Mouse (Mus musculus) heart, adult 2 months (tissue): ENCODE measurements around the gene Oprm1. TPM values are rescaled to one million over a fixed set of nuclear protein-coding genes. Genes with fewer than 3 reads are reported as not detected.

Source experiments
- DNase-seq, 2 experiments: peaks; one replicate each; pipeline ENCODE4 v3.0.0; 2021
- H3K27ac ChIP-seq: fragments of 200-600 bp; 2 replicates; pipeline ENCODE4 v1.8.1; 2022
- H3K27me3 ChIP-seq: fragments of 200-500 bp; 2 replicates; pipeline ENCODE4 v1.6.1; 2012; ENCODE audit warnings: mild to moderate bottlenecking, low read length, inconsistent platforms, mixed read lengths; ENCODE audit not compliant: control insufficient read depth, insufficient read depth
- H3K36me3 ChIP-seq: fragments of 200-500 bp; 2 replicates; pipeline ENCODE4 v1.6.1; 2012; ENCODE audit warnings: low read length, inconsistent platforms; ENCODE audit not compliant: control insufficient read depth, insufficient read depth
- H3K4me1 ChIP-seq: fragments of 200-500 bp; 2 replicates; pipeline ENCODE4 v1.6.1; 2011; ENCODE audit warnings: low read length; ENCODE audit not compliant: control insufficient read depth, insufficient read depth
- H3K4me3 ChIP-seq: fragments of 200-600 bp; 2 replicates; pipeline ENCODE4 v1.8.1; 2022
- H3K79me2 ChIP-seq: fragments of 200-500 bp; replicated peaks from 2 replicates; pipeline ENCODE4 v1.6.1; 2012; ENCODE audit warnings: mild to moderate bottlenecking, inconsistent platforms, low read length, moderate library complexity, mixed read lengths; ENCODE audit not compliant: control insufficient read depth, insufficient read depth
- H3K9ac ChIP-seq: fragments of 200-500 bp; 2 replicates; pipeline ENCODE4 v1.6.1; 2012; ENCODE audit warnings: low read depth, mild to moderate bottlenecking, control low read depth, inconsistent platforms, low read length, mixed read lengths
- CTCF ChIP-seq: fragments of 200-600 bp; IDR thresholded peaks from 2 replicates; pipeline ENCODE4 v1.8.1; 2022; ENCODE audit warnings: antibody characterized with exemption, mild to moderate bottlenecking, moderate library complexity
- EP300 ChIP-seq: fragments of 200-500 bp; IDR thresholded peaks from 2 replicates; pipeline ENCODE4 v1.6.1; 2011; ENCODE audit warnings: low read depth, low read length, control low read depth; ENCODE audit not compliant: insufficient read depth
- POLR2A ChIP-seq: fragments of 200-500 bp; IDR thresholded peaks from 2 replicates; pipeline ENCODE4 v1.6.1; 2011; ENCODE audit warnings: mild to moderate bottlenecking, low read depth, low read length, control low read depth; ENCODE audit not compliant: insufficient read depth
- WGBS: fragments of 180-500 bp; shearing (Covaris S2); methylation state at CpG from one replicate; pipeline ENCODE4 v1.1.7; 2018; 5-methylcytosine and 5-hydroxymethylcytosine counted together
- intact Hi-C: fragments of 180-260 bp; cut with DNase I; formaldehyde crosslinking; loops from one replicate; pipeline ENCODE4 v1.15.1; 2025
- polyA plus RNA-seq: library from polyadenylated mRNA; depleted of rRNA; stranded (reverse); fragments of >200 nt; gene quantifications from 2 replicates; pipeline ENCODE4 v1.2.3, GENCODE M21; 2012
- total RNA-seq, 2 experiments: library from RNA; stranded (reverse); gene quantifications; 2 replicates each; pipeline ENCODE4 v1.2.3; 2021

The Oprm1 gene
- total and polyA plus RNA-seq, 3 experiments, result not detected

DNA sequence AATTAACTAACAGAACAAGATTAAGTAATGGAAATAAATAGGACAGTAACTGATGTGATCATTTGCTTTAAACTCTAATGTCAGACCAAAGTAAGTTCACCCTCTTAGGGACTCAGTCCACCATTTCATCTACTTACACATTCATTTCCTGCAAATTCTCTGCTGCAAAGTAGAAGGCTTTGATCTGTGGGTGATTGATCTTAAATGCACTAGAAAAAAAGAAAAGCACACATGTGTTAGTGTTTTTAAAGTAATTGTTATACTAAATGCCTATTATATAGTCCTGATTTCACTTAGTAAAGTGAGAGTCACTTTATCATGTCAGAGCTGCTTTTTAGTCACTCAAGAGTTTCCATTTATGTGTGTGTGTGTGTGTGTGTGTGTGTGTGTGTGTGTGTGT is 196.2 kb downstream of the Oprm1 start:
- H3K4me1 ChIP-seq, result no peaks in the 10 kb centered on the region
- intact Hi-C loops, result no loop called here

DNA sequence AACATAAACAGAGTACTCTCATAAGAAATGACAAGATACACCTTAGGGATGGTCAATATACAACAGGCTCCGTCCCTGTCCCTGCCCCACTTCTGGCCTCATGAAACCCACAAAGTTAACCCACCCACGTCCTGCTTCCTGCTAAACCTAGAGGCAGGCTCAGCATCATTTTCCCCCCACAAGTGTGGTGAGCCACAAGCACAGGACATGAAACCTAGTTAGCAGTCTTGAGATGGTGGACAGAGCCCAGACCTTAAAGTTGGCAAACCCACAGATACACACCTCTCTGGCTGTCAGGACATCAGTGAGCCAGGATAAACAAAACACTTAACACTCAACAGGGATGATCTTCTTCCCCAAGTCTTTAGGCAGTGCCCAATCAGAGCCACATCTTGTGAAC is 198.1 kb downstream of the Oprm1 start:
- 86% methylated on average over 2 of the region's 2 CpGs for WGBS
- H3K27me3 ChIP-seq, result no peaks in the 10 kb centered on the region
- TF ChIP-seq POLR2A (no peak), CTCF (no peak), EP300 (no peak)
- no peak overlapping the region for H3K27ac ChIP-seq
- DNase-seq, result no peak
- no peaks in the 10 kb centered on the region for H3K4me1 ChIP-seq
- intact Hi-C loops, result no loop called here
- no peak overlapping the region for H3K4me3 ChIP-seq
- no peaks in the 10 kb centered on the region for H3K79me2 ChIP-seq
- H3K36me3 ChIP-seq, result no peaks in the 10 kb centered on the region
- H3K9ac ChIP-seq, result no peak overlapping the region

More for the DNA sequence above, 196.2 kb downstream of the Oprm1 start:
- Histone ChIP-seq H3K36me3 (no peaks in the 10 kb centered on the region), H3K27ac (no peak overlapping the region), H3K4me3 (no peak overlapping the region), H3K79me2 (no peaks in the 10 kb centered on the region), H3K9ac (no peak overlapping the region), H3K27me3 (no peaks in the 10 kb centered on the region)
- DNase-seq, result no peak
- TF ChIP-seq EP300, result no peak
- TF ChIP-seq CTCF, result no peak
- no peak for TF ChIP-seq POLR2A

DNA sequence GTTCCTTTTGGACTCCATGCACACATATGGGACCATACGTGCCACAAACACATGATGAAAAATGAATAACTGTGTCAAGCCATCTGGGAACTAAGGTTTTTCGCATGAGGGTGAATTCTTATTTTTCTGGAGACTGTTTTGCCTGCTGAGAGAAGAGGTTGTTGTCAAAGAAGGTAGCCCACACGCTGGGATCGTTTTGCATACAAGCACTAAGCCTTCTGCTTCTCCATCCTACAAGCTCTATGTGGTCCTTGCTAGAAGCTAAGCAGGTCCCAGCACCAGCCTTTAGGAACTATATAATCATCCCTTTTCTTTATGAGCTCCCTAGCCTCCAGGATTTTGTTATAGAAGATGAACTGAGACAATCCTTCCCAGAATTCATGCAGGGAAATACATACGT is 200.5 kb downstream of the Oprm1 start:
- intact Hi-C loops, result no loop called here
- Histone ChIP-seq H3K27ac (no peak overlapping the region), H3K36me3 (no peaks in the 10 kb centered on the region), H3K79me2 (no peaks in the 10 kb centered on the region), H3K4me3 (no peak overlapping the region), H3K27me3 (no peaks in the 10 kb centered on the region), H3K4me1 (no peaks in the 10 kb centered on the region), H3K9ac (no peak overlapping the region)
- TF ChIP-seq CTCF (no peak), POLR2A (no peak), EP300 (no peak)
- 71% methylated on average over 5 of the region's 5 CpGs for WGBS
- no peak for DNase-seq

DNA sequence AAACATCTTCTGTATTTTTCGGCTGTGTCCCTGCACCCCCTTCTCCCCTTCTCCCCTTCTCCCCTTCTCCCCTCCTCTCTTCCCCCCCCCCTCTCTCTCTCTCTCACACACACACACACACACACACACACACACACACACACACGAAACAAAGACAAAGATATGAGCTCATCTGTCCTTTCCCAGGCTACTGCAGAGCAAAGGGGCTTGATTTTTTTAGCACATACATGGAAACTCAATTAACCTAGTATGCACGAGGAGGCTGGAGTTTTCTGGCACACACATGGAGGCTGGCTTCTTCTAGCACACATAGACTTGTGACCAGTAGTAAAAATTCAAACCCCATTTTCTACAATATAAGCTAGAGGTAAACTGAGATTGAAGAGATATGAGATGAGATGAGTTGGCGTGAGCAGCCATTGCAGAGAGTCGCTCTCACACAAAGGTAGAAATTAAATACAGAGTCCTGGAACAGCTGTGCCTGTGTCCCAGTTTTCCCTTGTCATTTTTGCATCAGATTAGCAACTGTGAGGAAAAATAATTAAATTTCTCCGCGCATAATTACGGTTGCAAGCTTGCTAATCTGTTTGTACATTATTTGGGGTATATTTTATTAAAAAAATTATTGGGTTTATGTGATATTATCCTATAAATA is 209.4 kb downstream of the Oprm1 start:
- H3K27me3 ChIP-seq, result no peaks in the 10 kb centered on the region
- no peaks in the 10 kb centered on the region for H3K4me1 ChIP-seq
- H3K79me2 ChIP-seq, result no peaks in the 10 kb centered on the region
- no peak overlapping the region for H3K9ac ChIP-seq
- TF ChIP-seq EP300 (no peak), CTCF (no peak), POLR2A (no peak)
- no peak overlapping the region for H3K27ac ChIP-seq
- DNase-seq, result no peak
- H3K4me3 ChIP-seq, result no peak overlapping the region
- no peaks in the 10 kb centered on the region for H3K36me3 ChIP-seq
- WGBS, result 71% methylated on average over 8 of the region's 8 CpGs
- intact Hi-C loops, result no loop called here

- no peak for DNase-seq
- no peak overlapping the region for H3K9ac ChIP-seq
- intact Hi-C loops, result no loop called here
- no peaks in the 10 kb centered on the region for H3K36me3 ChIP-seq
- H3K4me3 ChIP-seq, result no peak overlapping the region
- 44% methylated on average over 1 of the region's 1 CpGs for WGBS
- no peak for TF ChIP-seq POLR2A
- no peak for TF ChIP-seq CTCF
- no peaks in the 10 kb centered on the region for H3K27me3 ChIP-seq
- H3K79me2 ChIP-seq, result no peaks in the 10 kb centered on the region
- H3K4me1 ChIP-seq, result no peaks in the 10 kb centered on the region
- no peak overlapping the region for H3K27ac ChIP-seq
Observed at GRCm38 (mm10) chr10:6968334-6968733, 210.0 kb downstream of the Oprm1 start.

DNA sequence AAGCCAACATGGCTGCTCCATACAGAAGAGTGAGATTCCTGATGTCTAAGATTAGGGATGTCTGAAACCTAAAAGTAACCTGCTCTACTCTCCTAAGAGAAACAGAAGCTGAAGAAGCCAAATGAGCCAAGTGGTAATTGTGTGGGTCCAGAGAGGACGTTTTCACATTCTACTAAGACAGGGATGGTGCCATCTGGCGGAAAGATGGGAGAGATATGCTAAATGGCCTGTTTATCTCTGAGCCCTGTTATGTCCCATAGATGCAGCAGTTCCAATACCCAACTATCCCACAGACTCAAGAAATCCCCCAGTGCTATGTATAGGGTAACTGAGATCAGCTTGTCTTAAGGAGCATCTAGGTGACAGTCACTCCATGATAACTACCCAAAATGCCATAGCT is 219.5 kb downstream of the Oprm1 start:
- intact Hi-C loops, result no loop called here
- H3K36me3 ChIP-seq, result no peaks in the 10 kb centered on the region
- no peak overlapping the region for H3K4me3 ChIP-seq
- no peaks in the 10 kb centered on the region for H3K4me1 ChIP-seq
- TF ChIP-seq POLR2A (no peak), EP300 (no peak), CTCF (no peak)
- no peak for DNase-seq
- no peak overlapping the region for H3K27ac ChIP-seq
- H3K79me2 ChIP-seq, result no peaks in the 10 kb centered on the region
- no peaks in the 10 kb centered on the region for H3K27me3 ChIP-seq
- H3K9ac ChIP-seq, result no peak overlapping the region
- 73% methylated on average over 2 of the region's 2 CpGs for WGBS

- intact Hi-C loops, result no loop called here
- H3K4me3 ChIP-seq, result no peak overlapping the region
- H3K27me3 ChIP-seq, result no peaks in the 10 kb centered on the region
- DNase-seq, result no peak
- TF ChIP-seq EP300 (no peak), CTCF (no peak), POLR2A (no peak)
- H3K36me3 ChIP-seq, result no peaks in the 10 kb centered on the region
- 95% methylated on average over 1 of the region's 1 CpGs for WGBS
- no peaks in the 10 kb centered on the region for H3K4me1 ChIP-seq
- no peak overlapping the region for H3K9ac ChIP-seq
- H3K27ac ChIP-seq, result no peak overlapping the region
- H3K79me2 ChIP-seq, result no peaks in the 10 kb centered on the region
Observed at GRCm38 (mm10) chr10:6978733-6979132, 220.4 kb downstream of the Oprm1 start.
